Mouse (Mus musculus): Measurements from ENCODE around the gene Txlnb.

DNA sequence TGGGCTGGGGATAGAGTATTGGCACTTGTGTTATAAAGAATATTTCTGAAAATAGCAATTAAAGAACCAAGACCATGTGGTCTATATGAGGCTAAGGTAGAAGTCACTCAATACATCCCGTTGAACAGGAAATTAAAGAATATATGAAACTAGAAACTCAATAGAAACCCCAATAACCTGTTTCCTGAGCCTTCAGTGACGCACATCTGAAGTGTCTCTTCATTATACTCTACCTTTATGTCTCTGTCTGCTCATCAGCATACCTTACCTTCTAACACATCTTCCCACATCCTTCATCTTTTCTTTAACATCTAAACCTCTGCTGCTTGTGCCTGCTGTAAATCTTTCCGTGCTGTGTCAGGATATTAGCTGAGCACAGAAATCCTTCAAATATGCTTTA, 84.0 kb downstream of the Txlnb start:
- TF ChIP-seq GATA1 (IDR thresholded peaks at IDR 0.05; ENCODE audit: low read length), result no peak
- no peak for TF ChIP-seq TAL1 (IDR thresholded peaks at IDR 0.05; ENCODE audit: low read length)

Data from erythroblast, embryonic 14.5 days (primary cell).